Mouse (Mus musculus): ENCODE results near the gene Fndc8. TPM values are rescaled to one million over a fixed set of nuclear protein-coding genes. Genes with fewer than 3 reads are reported as not detected.

Fndc8 gene
- 0.24 and 0.27 TPM in 2 replicates for polyA plus RNA-seq (2015; fragmentation: Nextera tagmentation; extraction: Ambion mirVana)

GRCm38 (mm10) chr11:82891936-82892335 lies at the start of gene Fndc8:
TSS of gene Fndc8 (plus strand) at chr11:82892124.
- TF ChIP-seq CTCF (IDR thresholded peaks at IDR 0.05) (no peak), EP300 (IDR thresholded peaks at IDR 0.05) (no peak)
- ATAC-seq (no peak), DNase-seq (ENCODE audit: low spot score) (no peak)
- Histone ChIP-seq H3K36me3 (ENCODE audit: insufficient read depth, low read length) (no peaks in the 10 kb centered on the region), H3K27me3 (replicated peaks; ENCODE audit: insufficient read depth, low read length) (no peaks in the 10 kb centered on the region), H3K27ac (ENCODE audit: low read length) (no peak within 1 kb of the TSS), H3K4me3 (ENCODE audit: low read depth, low read length) (no peak within 1 kb of the TSS), H3K9me3 (ENCODE audit: low read length) (no peaks in the 10 kb centered on the region), H3K4me2 (replicated peaks; ENCODE audit: low read depth, low read length) (no peak within 1 kb of the TSS), H3K9ac (replicated peaks; ENCODE audit: low read depth) (no peak within 1 kb of the TSS), H3K4me1 (ENCODE audit: insufficient read depth, low read depth, low read length) (peaks cover 5% of the 10 kb centered on the region; the same call in 1 of the 2 replicates)
- WGBS: 49% methylated on average over 7 of the region's 7 CpGs

GRCm38 (mm10) chr11:82844771-82845414 lies 47.0 kb upstream of the Fndc8 start:
- Histone ChIP-seq H3K36me3 (ENCODE audit: insufficient read depth, low read length) (no peaks in the 10 kb centered on the region), H3K4me1 (ENCODE audit: insufficient read depth, low read depth, low read length) (no peaks in the 10 kb centered on the region), H3K9me3 (ENCODE audit: low read length) (no peaks in the 10 kb centered on the region), H3K27ac (ENCODE audit: low read length) (no peak overlapping the region), H3K4me3 (ENCODE audit: low read depth, low read length) (no peak overlapping the region), H3K27me3 (replicated peaks; ENCODE audit: insufficient read depth, low read length) (no peaks in the 10 kb centered on the region), H3K4me2 (replicated peaks; ENCODE audit: low read depth, low read length) (peak overlapping the region; percentile 8; the same call in 1 of the 2 replicates), H3K9ac (replicated peaks; ENCODE audit: low read depth) (no peak overlapping the region)
- DNase-seq (ENCODE audit: low spot score) (no peak), ATAC-seq (no peak)
- TF ChIP-seq EP300 (IDR thresholded peaks at IDR 0.05) (no peak), CTCF (IDR thresholded peaks at IDR 0.05) (no peak)
- WGBS: 70% methylated on average over 11 of the region's 11 CpGs

- TF ChIP-seq CTCF (IDR thresholded peaks at IDR 0.05) (peak; percentile 57), EP300 (IDR thresholded peaks at IDR 0.05) (no peak)
- H3K36me3 ChIP-seq (ENCODE audit: insufficient read depth, low read length): no peaks in the 10 kb centered on the region
- H3K9ac ChIP-seq (replicated peaks; ENCODE audit: low read depth): no peak overlapping the region
- no peak overlapping the region for H3K4me3 ChIP-seq (ENCODE audit: low read depth, low read length)
- H3K9me3 ChIP-seq (ENCODE audit: low read length): no peaks in the 10 kb centered on the region
- no peaks in the 10 kb centered on the region for H3K4me1 ChIP-seq (ENCODE audit: insufficient read depth, low read depth, low read length)
- 28% methylated on average over 16 of the region's 16 CpGs for WGBS
- ATAC-seq: peak; percentile 96
- H3K27ac ChIP-seq (ENCODE audit: low read length): no peak overlapping the region
- DNase-seq (ENCODE audit: low spot score): peak; percentile 93
- no peaks in the 10 kb centered on the region for H3K27me3 ChIP-seq (replicated peaks; ENCODE audit: insufficient read depth, low read length)
- H3K4me2 ChIP-seq (replicated peaks; ENCODE audit: low read depth, low read length): peak overlapping the region; percentile 32
Observed at GRCm38 (mm10) chr11:82845415-82846078, 46.4 kb upstream of the Fndc8 start.

GRCm38 (mm10) chr11:82846079-82846436 lies 45.9 kb upstream of the Fndc8 start:
- Histone ChIP-seq H3K4me3 (ENCODE audit: low read depth, low read length) (no peak overlapping the region), H3K27me3 (replicated peaks; ENCODE audit: insufficient read depth, low read length) (no peaks in the 10 kb centered on the region), H3K9me3 (ENCODE audit: low read length) (no peaks in the 10 kb centered on the region), H3K36me3 (ENCODE audit: insufficient read depth, low read length) (no peaks in the 10 kb centered on the region), H3K4me1 (ENCODE audit: insufficient read depth, low read depth, low read length) (no peaks in the 10 kb centered on the region), H3K9ac (replicated peaks; ENCODE audit: low read depth) (no peak overlapping the region), H3K27ac (ENCODE audit: low read length) (no peak overlapping the region), H3K4me2 (replicated peaks; ENCODE audit: low read depth, low read length) (peak overlapping the region; percentile 32)
- no peak for TF ChIP-seq CTCF (IDR thresholded peaks at IDR 0.05)
- no peak for DNase-seq (ENCODE audit: low spot score)
- WGBS: 29% methylated on average over 4 of the region's 4 CpGs
- ATAC-seq: no peak

GRCm38 (mm10) chr11:82846938-82847337 lies 45.0 kb upstream of the Fndc8 start:
- WGBS: 80% methylated on average over 3 of the region's 3 CpGs
- no peak for DNase-seq (ENCODE audit: low spot score)
- no peak for TF ChIP-seq EP300 (IDR thresholded peaks at IDR 0.05)
- no peak for TF ChIP-seq CTCF (IDR thresholded peaks at IDR 0.05)
- Histone ChIP-seq H3K9me3 (ENCODE audit: low read length) (no peaks in the 10 kb centered on the region), H3K4me2 (replicated peaks; ENCODE audit: low read depth, low read length) (no peak overlapping the region), H3K9ac (replicated peaks; ENCODE audit: low read depth) (no peak overlapping the region), H3K27me3 (replicated peaks; ENCODE audit: insufficient read depth, low read length) (no peaks in the 10 kb centered on the region), H3K36me3 (ENCODE audit: insufficient read depth, low read length) (no peaks in the 10 kb centered on the region), H3K27ac (ENCODE audit: low read length) (no peak overlapping the region), H3K4me1 (ENCODE audit: insufficient read depth, low read depth, low read length) (no peaks in the 10 kb centered on the region), H3K4me3 (ENCODE audit: low read depth, low read length) (no peak overlapping the region)
- no peak for ATAC-seq

- H3K4me1 ChIP-seq (ENCODE audit: insufficient read depth, low read depth, low read length): no peaks in the 10 kb centered on the region
- no peak for ATAC-seq
- no peaks in the 10 kb centered on the region for H3K27me3 ChIP-seq (replicated peaks; ENCODE audit: insufficient read depth, low read length)
- DNase-seq (ENCODE audit: low spot score): no peak
- no peak overlapping the region for H3K4me3 ChIP-seq (ENCODE audit: low read depth, low read length)
- H3K9ac ChIP-seq (replicated peaks; ENCODE audit: low read depth): no peak overlapping the region
- no peaks in the 10 kb centered on the region for H3K9me3 ChIP-seq (ENCODE audit: low read length)
- WGBS: 49% methylated on average over 6 of the region's 6 CpGs
- no peaks in the 10 kb centered on the region for H3K36me3 ChIP-seq (ENCODE audit: insufficient read depth, low read length)
- no peak overlapping the region for H3K27ac ChIP-seq (ENCODE audit: low read length)
- H3K4me2 ChIP-seq (replicated peaks; ENCODE audit: low read depth, low read length): no peak overlapping the region
- no peak for TF ChIP-seq EP300 (IDR thresholded peaks at IDR 0.05)
- no peak for TF ChIP-seq CTCF (IDR thresholded peaks at IDR 0.05)
Observed at GRCm38 (mm10) chr11:82847571-82848000, 44.3 kb upstream of the Fndc8 start.

All from lung, postnatal 0 days (tissue).